Mouse (Mus musculus) mesoderm, embryonic 11.5 days (tissue): ENCODE data around the gene Dnm2.

ENCODE experiments used
- DNase-seq: peaks from one replicate; pipeline ENCODE4 v3.0.0-alpha.2; 2012; ENCODE audit warnings: low read depth, low spot score

The Dnm2 gene

DNA sequence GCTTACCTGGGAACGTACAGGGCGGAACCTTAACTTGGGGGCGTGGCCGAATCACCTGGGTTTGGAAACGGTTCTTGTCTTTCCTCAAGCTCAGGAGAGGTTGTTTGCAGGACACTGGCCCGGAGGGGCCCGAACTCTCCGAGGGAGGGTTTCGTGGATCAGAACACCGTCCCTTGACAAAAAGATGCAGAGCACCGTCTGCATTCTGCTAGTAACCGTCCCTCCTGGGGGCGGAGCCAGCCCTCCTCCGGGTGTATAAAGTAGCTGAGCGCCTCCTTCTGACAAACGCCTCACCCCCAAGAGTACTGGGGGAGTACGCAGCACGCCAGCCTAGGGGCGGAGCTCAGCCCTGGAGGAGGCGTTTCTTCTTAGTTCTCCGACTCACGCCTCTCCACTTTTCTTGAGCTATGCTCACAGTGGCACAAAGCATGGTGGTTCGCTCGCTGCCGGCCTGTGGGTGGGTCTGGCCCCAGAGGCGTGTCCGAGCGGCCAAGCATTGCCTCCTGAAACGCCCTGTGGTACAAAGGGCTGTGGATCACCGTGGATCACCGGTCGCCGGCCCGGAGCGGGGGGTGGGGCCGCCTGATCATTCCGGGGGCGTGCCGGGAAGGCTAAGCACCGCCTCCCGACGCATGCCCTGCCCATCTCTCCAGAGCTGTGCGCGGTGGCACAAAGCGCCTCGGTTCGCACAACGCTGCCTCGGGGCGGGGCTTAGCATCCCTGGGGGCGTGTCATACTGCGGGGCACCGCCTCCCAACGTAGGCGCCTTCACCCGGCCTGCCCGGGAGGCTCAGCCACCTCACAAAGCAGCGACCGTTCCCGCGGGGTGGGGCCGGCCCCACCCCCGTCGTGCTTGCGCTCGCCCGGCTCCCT is 121.4 kb downstream of the Dnm2 start:
- peak; percentile 99 for DNase-seq

DNA sequence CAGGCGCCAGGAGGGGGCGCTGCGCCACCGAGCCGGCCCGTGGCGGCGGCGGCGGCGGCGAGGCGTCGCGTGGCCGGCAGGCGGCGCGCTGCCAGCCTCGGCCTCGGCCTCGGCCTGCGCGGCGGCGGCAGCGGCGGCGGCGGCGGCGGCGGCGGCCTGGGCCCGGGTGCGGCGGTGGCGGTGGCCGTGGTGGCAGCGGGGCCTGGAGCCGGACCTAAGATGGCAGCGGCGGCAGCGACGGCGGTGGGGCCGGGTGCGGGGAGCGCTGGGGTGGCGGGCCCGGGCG is 122.0 kb downstream of the Dnm2 start, which contains the start of gene Carm1:
Gene Carm1 (plus strand): TSS at position 106 of the 286 bp plus-strand sequence.
- no peak for DNase-seq

DNA sequence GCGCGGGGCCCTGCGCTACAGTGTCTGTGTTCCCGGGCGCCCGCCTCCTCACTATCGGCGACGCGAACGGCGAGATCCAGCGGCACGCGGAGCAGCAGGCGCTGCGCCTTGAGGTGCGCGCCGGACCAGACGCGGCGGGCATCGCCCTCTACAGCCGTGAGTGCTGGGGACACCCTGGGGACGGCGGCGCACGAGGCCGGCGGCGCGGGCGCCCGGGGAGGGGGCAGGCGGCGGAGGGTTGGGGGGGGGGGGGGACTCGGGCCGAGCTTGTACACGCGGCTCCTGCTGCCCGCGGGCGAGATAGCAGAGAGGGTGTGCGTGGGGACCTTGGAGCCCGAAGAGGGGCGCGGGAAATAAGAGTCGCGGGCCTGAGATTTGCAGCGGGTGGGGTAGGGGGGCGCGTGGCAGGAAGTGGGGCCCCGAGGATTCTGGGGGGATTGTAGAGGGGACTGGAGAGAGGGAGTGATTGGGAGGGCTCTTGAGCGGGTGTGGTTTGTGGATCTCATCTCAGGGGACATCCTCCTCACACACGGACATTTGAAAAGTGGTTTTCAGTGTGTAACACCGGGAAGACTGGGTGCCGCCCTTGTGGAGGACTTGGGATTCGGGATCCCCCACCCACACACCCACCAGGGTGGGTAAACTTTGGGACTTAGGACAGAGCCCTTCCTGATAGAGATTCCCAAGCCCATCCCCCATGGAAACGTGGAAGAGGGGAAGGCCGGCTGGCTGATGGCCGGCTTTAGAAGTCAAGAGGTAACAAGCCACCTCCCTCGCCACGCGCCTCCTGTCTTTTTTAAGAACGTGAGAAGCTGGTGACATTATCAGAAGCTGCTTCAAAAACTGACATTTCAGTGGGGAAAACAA is 122.6 kb downstream of the Dnm2 start:
- peak; percentile 51 for DNase-seq

DNA sequence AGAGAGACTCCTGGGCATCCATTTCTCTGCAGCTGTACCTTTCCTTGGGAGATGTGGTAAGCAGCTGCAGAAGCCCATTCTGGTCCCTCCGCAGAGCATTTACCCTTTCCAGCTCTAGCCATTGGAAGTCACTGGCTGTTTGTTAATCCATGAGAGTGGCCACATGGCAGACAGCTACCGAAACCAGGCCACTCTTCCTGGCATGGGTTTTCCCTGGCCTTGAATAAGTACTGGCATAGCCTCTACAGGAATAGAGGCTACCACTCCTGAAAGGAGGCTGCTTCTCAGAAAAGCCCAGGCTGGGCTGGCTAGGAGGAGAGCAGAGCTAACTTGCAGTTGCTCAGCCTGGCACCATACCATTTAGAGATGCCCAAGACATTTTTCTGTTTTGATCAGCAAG is 126.3 kb downstream of the Dnm2 start:
- DNase-seq, result no peak

DNA sequence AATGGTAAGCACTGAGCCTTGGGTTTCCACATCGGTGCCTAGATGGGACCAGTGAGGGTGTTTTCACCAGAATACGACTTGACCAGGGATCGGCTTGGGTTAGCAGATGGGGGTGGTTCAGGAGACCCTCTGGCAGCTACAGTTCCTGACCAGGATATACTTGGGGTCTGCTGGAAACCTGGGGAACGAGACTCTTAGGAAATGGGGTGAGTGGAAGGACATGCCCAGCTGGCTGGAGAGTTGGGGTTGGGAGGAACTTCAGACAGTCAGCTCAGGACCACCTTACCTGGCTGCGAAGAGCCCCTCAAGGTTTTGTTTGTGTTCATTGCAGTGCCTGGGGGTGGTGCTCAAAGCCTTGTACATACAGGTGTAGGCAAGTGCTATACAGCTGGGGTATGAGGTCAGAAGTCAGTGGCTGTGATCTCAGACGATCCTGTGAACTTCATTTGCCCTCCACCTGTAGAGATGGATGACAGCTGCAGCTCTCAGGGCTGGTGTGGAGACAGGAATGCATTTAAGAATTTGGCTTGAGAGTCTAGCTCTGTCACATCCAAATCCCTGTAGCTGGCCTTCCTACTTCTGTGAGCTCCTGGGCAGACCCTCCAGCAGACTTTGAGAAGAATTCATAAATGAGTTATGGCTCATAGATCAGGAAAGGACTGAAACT is 129.0 kb downstream of the Dnm2 start:
- no peak for DNase-seq

DNA sequence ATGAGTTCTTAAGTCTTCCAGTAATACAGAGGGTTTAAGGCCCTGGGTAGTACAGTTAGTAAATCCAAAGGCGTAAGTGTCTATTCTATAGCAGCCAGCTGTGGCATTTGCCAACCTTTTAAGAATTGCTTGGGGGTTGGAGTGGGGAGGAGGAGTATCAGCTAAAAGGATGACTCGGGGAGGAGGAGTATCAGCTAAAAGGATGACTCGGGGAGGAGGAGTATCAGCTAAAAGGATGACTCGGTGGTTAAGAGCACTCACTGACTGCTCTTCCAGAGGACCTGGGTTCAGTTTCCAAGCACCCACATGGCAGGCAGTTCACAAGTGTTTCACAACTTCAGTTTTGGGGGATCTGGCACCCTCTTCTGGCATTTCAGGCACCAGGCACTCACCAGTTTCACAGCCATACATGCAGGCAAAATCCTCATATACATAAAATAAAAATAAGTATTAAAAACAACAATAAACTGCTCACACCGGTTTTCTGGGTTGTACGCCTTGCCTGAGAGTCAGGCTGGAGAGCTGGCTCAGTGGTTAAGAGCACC is 130.6 kb downstream of the Dnm2 start:
- no peak for DNase-seq

DNA sequence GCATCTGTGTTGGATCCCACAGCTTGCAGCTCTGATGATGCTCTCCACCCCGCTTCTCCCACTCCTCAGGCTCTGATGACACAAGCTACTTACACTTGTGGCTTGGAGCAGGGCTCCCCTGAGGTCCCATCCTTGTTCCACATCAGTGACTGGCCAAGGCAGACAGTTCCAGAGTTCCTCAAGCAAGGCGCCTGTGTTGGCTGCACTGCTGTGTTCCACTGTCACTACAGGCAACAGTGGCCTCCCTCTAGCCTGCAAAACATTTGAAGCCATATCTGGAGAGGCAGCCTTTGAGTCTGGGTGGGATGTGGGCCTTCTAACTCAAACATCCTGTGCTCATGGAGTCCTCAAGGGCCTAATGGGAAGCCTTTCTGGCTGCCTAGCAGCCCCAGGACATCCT is 132.3 kb downstream of the Dnm2 start:
- DNase-seq, result no peak
